Mouse (Mus musculus) urinary bladder, postnatal 4 days (tissue): ENCODE measurements around the gene Rerg.

Experiments used
- DNase-seq, 2 experiments: peaks; one replicate each; pipeline ENCODE4 v3.0.0; 2021 to 2022; ENCODE audit warnings: low spot score in 2 of 2

The Rerg gene

GRCm38 (mm10) chr6:137011187-137011586 is 159.1 kb downstream of the Rerg start:
- no peak for DNase-seq
